Comparison of ENCODE assay signal across 8 mouse cellular contexts in genomic region chrX:169991128-169991873, GRCm38 (mm10). TPM values are rescaled to one million over a fixed set of nuclear protein-coding genes. Genes with fewer than 3 reads are reported as not detected.
DNase-seq lines count a peak whose midpoint lies in the region; ATAC-seq lines count a peak whose summit lies in the region.
"Not testable (repeated sequence)": the region's sequence is repeated elsewhere in the genome, so short reads cannot be mapped to it uniquely, and the experiment has no call there.

No protein-coding gene starts in this region.

- WGBS in hindbrain, embryonic 12.5 days, result 13% methylated on average over 13 of the region's 28 CpGs
- WGBS in lung, embryonic 16.5 days, result 10% methylated on average over 11 of the region's 28 CpGs

- peak overlapping the region; percentile 30; the same call in 1 of the 2 replicates for H3K4me2 ChIP-seq in hindbrain, embryonic 12.5 days (replicated peaks)
- not testable (repeated sequence) for H3K4me2 ChIP-seq in lung, embryonic 16.5 days (ENCODE audit: low read depth, low read length)

- not testable (repeated sequence) for H3K27ac ChIP-seq in hindbrain, embryonic 12.5 days; lung, embryonic 16.5 days (ENCODE audit: low read length)

- not testable (repeated sequence) for H3K4me1 ChIP-seq in hindbrain, embryonic 12.5 days; lung, embryonic 16.5 days (replicated peaks; ENCODE audit: control insufficient read depth, insufficient read depth, low read length)

- peak; percentile 14; the same call in 1 of the 2 replicates for ATAC-seq in hindbrain, embryonic 12.5 days (ENCODE audit: low FRiP score)
- peak; percentile 62 for ATAC-seq in lung, embryonic 16.5 days (ENCODE audit: low read depth)

- H3K36me3 ChIP-seq in hindbrain, embryonic 12.5 days, result peaks cover 29% of the 10 kb centered on the region
- peaks cover 30% of the 10 kb centered on the region for H3K36me3 ChIP-seq in lung, embryonic 16.5 days (ENCODE audit: control insufficient read depth, insufficient read depth, low read length)

- H3K27me3 ChIP-seq in hindbrain, embryonic 12.5 days; lung, embryonic 16.5 days (ENCODE audit: control insufficient read depth, insufficient read depth, low read depth, low read length): not testable (repeated sequence)

- peaks cover 31% of the 10 kb centered on the region for H3K9me3 ChIP-seq in hindbrain, embryonic 12.5 days (replicated peaks)
- peaks cover 37% of the 10 kb centered on the region for H3K9me3 ChIP-seq in lung, embryonic 16.5 days (ENCODE audit: control insufficient read depth, low read length)

- peak overlapping the region; percentile 18; the same call in 1 of the 2 replicates for H3K4me3 ChIP-seq in hindbrain, embryonic 12.5 days
- H3K4me3 ChIP-seq in lung, embryonic 16.5 days (ENCODE audit: low read length), result not testable (repeated sequence)

- not testable (repeated sequence) for H3K9ac ChIP-seq in hindbrain, embryonic 12.5 days; lung, embryonic 16.5 days (ENCODE audit: low read length)

- peak; percentile 54 for DNase-seq in MEL-GATA-1-ER (ENCODE audit: extremely low read depth, low read depth)
- DNase-seq in cerebellum, adult 8-10 months, result peak; percentile 77
- DNase-seq in frontal cortex, postnatal 25 days (ENCODE audit: low spot score in 2 of 2), result peak; percentile 85 to 86
- peak; percentile 99 for DNase-seq in layer of hippocampus, postnatal 10 days (ENCODE audit: low spot score in 2 of 2)
- peak; percentile 99 for DNase-seq in ovary, adult 18-20 months (ENCODE audit: low spot score)
- peak; percentile 100 for DNase-seq in thymus, adult 18-20 months

RNA-seq across cellular contexts. Expression of gene Gm21887, which starts 18.2 kb away (rescaled TPM):
- polyA plus RNA-seq in hindbrain, embryonic 12.5 days (2016; fragmentation: Nextera tagmentation; extraction: Ambion mirVana), result 169 and 249 TPM in 2 replicates
- 100 to 1,000 TPM; 327 to 366 TPM for total RNA-seq in layer of hippocampus, postnatal 10 days (2021)
- polyA plus RNA-seq in lung, embryonic 16.5 days (2015; fragmentation: Nextera tagmentation; extraction: Ambion mirVana), result 126 and 202 TPM in 2 replicates
